Mouse (Mus musculus) lung, postnatal 0 days (tissue): ENCODE measurements at regions not wholly inside any gene's neighbourhood (a gene's known extent, or its start where the extent isn't known, plus 50 kb on each side); places are given as distances from the start of the nearest gene placed in this dataset.

ENCODE experiments used
- ATAC-seq: fragments of 200-750 bp; cut with Nextera tagmentation; 2 replicates; pipeline ENCODE4 v1.8.0; 2017; ENCODE audit warnings: moderate library complexity
- DNase-seq: peaks from one replicate; pipeline ENCODE4 v3.0.0-alpha.2; 2016; ENCODE audit warnings: low spot score
- H3K27ac ChIP-seq: fragments of 300-500 bp; sonication (generic); 2 replicates; pipeline ENCODE4 v1.5.1; 2014; ENCODE audit warnings: antibody characterized with exemption, mild to moderate bottlenecking, low read length, mixed read lengths
- H3K27me3 ChIP-seq: fragments of 300-500 bp; sonication (generic); replicated peaks from 2 replicates; pipeline ENCODE4 v1.6.1; 2014; ENCODE audit warnings: low read length, mixed read lengths; ENCODE audit not compliant: insufficient read depth
- H3K36me3 ChIP-seq: fragments of 300-500 bp; sonication (generic); 2 replicates; pipeline ENCODE4 v1.6.1; 2014; ENCODE audit warnings: low read length, mixed read lengths; ENCODE audit not compliant: insufficient read depth
- H3K4me1 ChIP-seq: fragments of 300-500 bp; sonication (generic); 2 replicates; pipeline ENCODE4 v1.6.1; 2014; ENCODE audit warnings: antibody characterized with exemption, low read depth, low read length, mixed read lengths; ENCODE audit not compliant: insufficient read depth
- H3K4me2 ChIP-seq: fragments of 300-500 bp; sonication (generic); replicated peaks from 2 replicates; pipeline ENCODE4 v1.6.1; 2014; ENCODE audit warnings: low read depth, mild to moderate bottlenecking, low read length, moderate library complexity, mixed read lengths
- H3K4me3 ChIP-seq: fragments of 300-500 bp; sonication (generic); 2 replicates; pipeline ENCODE4 v1.5.1; 2014; ENCODE audit warnings: low read depth, low read length
- H3K9ac ChIP-seq: fragments of 300-500 bp; sonication (generic); replicated peaks from 2 replicates; pipeline ENCODE4 v1.6.1; 2014; ENCODE audit warnings: low read depth, mild to moderate bottlenecking
- H3K9me3 ChIP-seq: fragments of 300-500 bp; sonication (generic); 2 replicates; pipeline ENCODE4 v1.6.1; 2016; ENCODE audit warnings: low read length, mixed read lengths
- CTCF ChIP-seq: IDR thresholded peaks from 2 replicates; pipeline ENCODE4 v1.5.1; 2016; ENCODE audit warnings: antibody characterized with exemption, mild to moderate bottlenecking
- EP300 ChIP-seq: IDR thresholded peaks from 2 replicates; pipeline ENCODE4 v1.6.1; 2016; ENCODE audit warnings: antibody characterized with exemption, mild to moderate bottlenecking, control low read depth
- WGBS: fragments of 180-500 bp; shearing (Covaris S2); extraction: QIAGEN DNeasy Blood & Tissue Kit; methylation state at CpG from one replicate; pipeline ENCODE4 v1.1.7; 2014; 5-methylcytosine and 5-hydroxymethylcytosine counted together

DNA sequence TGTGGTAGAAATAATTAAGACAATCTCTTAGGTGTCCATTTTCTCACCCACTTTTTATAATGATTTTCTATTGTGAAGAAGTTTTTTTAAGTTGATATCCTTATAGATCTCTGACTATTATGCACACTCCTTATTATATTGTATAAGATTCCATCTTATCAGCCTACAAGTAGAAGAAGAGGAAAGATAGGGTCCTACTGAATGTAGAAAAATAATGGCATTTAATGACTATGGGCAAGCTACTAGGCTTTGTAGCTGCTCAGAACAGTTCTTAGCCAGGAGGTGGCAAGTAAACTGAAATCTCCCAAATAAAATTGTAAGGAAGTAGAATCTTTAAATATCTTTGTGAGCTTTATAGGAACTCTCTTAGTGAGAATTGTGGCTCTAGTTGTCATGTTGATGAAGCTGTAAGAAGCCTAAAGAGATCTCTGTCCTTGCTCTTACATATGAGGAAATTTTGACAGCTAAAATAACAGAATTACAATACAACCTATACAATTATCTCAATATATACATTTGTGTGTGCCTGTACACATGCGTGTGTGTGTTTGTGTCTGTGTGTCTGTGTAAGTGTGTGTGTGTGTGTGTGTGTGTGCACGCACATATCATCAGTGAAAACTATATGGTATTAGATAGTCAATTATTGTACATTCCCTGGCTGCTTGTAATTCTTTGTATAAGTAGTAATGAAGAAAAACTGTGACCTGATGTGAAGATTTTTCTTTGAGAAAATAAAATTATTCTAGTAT, 343.7 kb upstream of the Olfr161 start:
- ATAC-seq = no peak
- Histone ChIP-seq H3K4me3 (no peak overlapping the region), H3K4me2 (no peak overlapping the region), H3K9me3 (peaks cover 16% of the 10 kb centered on the region), H3K27me3 (no peaks in the 10 kb centered on the region), H3K27ac (no peak overlapping the region), H3K4me1 (no peaks in the 10 kb centered on the region), H3K36me3 (no peaks in the 10 kb centered on the region), H3K9ac (no peak overlapping the region)
- 42% methylated on average over 2 of the region's 2 CpGs for WGBS
- TF ChIP-seq EP300 (no peak), CTCF (no peak)
- DNase-seq = no peak

DNA sequence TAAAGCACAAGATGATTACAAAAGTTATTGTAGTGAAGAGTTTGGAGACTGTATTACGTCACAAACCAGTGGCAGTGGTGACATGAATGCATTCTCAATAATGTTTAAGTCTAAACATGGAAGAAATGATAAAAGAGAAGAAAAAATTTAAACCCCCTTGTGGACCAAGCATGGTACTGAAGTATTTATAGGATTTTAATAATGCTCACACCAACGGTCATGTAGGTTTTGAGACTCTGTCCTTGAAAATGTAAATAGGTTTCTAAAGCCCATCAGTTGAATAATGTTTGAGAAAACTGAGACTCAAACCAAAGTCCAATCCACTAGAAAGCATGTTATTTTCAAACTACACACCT, 343.1 kb upstream of the Olfr161 start:
- DNase-seq (peak; percentile 9), ATAC-seq (0 out of 2 replicates have a peak, but pooled peaks have one; percentile 2)
- no peak overlapping the region for H3K27ac ChIP-seq
- H3K9ac ChIP-seq = no peak overlapping the region
- no peak overlapping the region for H3K4me3 ChIP-seq
- peaks cover 16% of the 10 kb centered on the region for H3K9me3 ChIP-seq
- 48% methylated on average over 2 of the region's 2 CpGs for WGBS
- H3K27me3 ChIP-seq = no peaks in the 10 kb centered on the region
- H3K4me1 ChIP-seq = no peaks in the 10 kb centered on the region
- no peaks in the 10 kb centered on the region for H3K36me3 ChIP-seq
- no peak for TF ChIP-seq CTCF
- TF ChIP-seq EP300 = no peak
- no peak overlapping the region for H3K4me2 ChIP-seq

DNA sequence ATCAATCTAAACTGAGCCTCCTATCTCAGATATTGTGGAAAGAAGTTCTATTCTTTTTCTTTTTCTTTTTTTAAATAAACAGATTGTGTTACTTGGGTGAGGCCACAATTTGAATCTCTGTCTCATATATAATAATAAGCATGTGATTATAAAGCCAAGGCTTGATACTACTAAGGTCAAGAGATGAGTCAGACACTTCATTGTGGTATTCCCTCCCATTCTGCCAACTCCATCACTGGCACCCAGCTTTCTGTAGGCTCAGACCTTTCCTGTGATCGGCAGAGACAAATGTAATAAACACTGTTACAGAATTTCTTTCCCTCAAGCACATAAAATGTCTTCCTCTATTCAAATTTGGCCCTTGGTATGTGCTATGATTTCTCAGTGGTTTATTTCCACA, 337.0 kb upstream of the Olfr161 start:
- H3K4me2 ChIP-seq = no peak overlapping the region
- DNase-seq = no peak
- TF ChIP-seq CTCF (no peak), EP300 (no peak)
- peaks cover 9% of the 10 kb centered on the region; the same call in 1 of the 2 replicates for H3K9me3 ChIP-seq
- no peaks in the 10 kb centered on the region for H3K4me1 ChIP-seq
- H3K4me3 ChIP-seq = no peak overlapping the region
- H3K27ac ChIP-seq = no peak overlapping the region
- no peak for ATAC-seq
- H3K9ac ChIP-seq = no peak overlapping the region
- WGBS = 42% methylated on average over 1 of the region's 1 CpGs
- H3K27me3 ChIP-seq = no peaks in the 10 kb centered on the region
- H3K36me3 ChIP-seq = no peaks in the 10 kb centered on the region

DNA sequence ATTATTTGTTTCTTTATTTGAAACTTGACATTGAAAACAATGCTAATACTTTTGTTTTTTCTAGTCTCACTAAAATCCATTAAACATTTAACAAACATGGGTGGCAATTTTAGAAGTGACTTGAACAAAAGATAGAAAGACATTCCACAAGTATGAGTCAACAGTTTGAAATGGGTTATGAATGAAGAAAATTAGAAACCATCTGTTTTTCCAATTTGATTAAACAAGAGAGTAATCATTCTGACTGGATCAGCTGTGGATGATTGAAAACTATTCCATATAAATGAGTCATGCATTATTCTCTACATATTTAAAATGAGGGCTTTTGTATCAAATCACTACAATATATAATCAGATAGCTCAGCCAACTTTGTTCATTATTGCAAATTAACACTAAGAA, 334.8 kb upstream of the Olfr161 start:
- Histone ChIP-seq H3K4me1 (no peaks in the 10 kb centered on the region), H3K4me2 (no peak overlapping the region), H3K9ac (no peak overlapping the region), H3K4me3 (no peak overlapping the region), H3K27ac (no peak overlapping the region), H3K36me3 (no peaks in the 10 kb centered on the region), H3K27me3 (no peaks in the 10 kb centered on the region), H3K9me3 (peaks cover 9% of the 10 kb centered on the region; the same call in 1 of the 2 replicates)
- no peak for DNase-seq
- TF ChIP-seq EP300 = no peak
- TF ChIP-seq CTCF = no peak
- no peak for ATAC-seq

DNA sequence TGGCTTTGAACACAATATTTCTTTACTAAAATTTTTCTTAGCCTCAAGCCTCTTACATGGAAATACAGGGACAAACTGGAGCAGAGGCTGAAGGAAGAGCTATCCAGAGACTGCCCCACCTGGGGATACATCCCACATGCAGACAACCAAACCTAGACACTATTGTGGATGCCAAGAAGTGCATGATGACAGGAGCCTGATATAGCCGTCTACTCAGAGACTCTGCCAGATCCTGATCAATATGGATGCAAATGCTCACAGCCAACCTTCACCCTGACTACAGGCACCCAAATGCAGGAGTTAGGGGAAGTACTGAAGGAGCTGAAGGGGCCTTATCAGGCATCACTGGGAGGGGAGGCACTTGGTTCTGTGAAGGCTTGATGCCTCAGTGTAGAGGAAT, 325.5 kb upstream of the Olfr161 start:
- H3K4me3 ChIP-seq = no peak overlapping the region
- no peak for DNase-seq
- H3K4me1 ChIP-seq = no peaks in the 10 kb centered on the region
- H3K9me3 ChIP-seq = peaks cover 21% of the 10 kb centered on the region
- H3K4me2 ChIP-seq = no peak overlapping the region
- H3K9ac ChIP-seq = no peak overlapping the region
- 87% methylated on average over 1 of the region's 1 CpGs for WGBS
- H3K36me3 ChIP-seq = no peaks in the 10 kb centered on the region
- ATAC-seq = peak; percentile 15; the same call in 1 of the 2 replicates
- no peaks in the 10 kb centered on the region for H3K27me3 ChIP-seq
- no peak for TF ChIP-seq EP300
- TF ChIP-seq CTCF = no peak
- H3K27ac ChIP-seq = no peak overlapping the region

DNA sequence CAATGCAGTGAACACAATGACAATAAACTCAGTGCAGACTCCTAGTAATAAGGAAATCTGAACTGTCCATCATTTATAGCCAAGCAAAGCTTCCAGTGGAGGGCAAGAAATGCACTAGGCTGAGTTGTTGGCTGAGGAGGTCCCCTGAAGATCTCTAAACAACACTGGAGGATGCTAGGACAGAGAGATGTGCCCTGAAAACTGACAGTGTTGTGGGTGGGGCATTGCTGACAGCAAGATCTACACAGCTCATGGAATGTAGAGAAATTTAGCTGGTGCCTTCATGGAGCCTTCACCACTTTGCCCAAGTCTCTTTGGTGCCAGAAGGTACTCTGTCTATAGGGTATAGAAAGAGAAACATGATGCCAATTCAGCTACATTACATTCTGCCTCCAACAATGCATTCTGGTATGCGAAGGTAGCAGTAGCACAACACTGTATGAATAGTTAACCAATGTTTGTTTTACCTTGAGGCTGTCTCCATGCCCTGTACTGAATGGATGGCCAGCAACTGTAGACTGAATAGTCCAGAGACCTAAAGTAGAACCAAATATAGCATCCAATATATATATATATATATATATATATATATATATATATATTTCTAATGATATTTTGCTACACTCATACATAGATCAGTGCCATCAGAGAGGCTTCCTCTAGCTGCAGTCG, 318.9 kb upstream of the Olfr161 start:
- WGBS = 52% methylated on average over 2 of the region's 2 CpGs
- Histone ChIP-seq H3K9ac (no peak overlapping the region), H3K36me3 (no peaks in the 10 kb centered on the region), H3K4me1 (no peaks in the 10 kb centered on the region), H3K4me3 (no peak overlapping the region), H3K9me3 (peaks cover 27% of the 10 kb centered on the region), H3K4me2 (no peak overlapping the region), H3K27ac (no peak overlapping the region), H3K27me3 (no peaks in the 10 kb centered on the region)
- TF ChIP-seq EP300 (no peak), CTCF (no peak)
- DNase-seq (no peak), ATAC-seq (no peak)
